21 mouse cellular contexts compared by ENCODE assay signal in the genomic region with DNA sequence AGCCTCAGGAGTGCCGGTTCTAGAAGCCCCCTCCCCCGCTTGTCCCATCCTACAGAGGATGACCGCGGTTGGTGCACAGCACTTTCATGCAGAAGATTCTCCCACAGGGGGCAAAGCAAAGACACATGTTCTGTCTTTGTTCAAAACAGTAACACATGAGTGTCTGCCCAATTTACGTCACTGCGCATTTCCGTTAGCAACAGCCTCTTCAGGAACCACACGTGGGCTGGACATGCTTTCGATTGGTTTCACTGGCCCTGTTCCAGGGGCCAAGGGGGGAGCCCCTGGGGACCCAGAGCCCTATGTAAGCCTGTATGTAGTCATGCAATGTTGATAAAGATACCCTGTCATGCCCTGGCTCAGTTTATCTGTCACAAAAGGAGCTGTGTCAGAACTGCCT.
DNase-seq lines count a peak whose midpoint lies in the region; ATAC-seq and TF ChIP-seq lines count a peak whose summit lies in the region.
"Had no signal": no experiment of that assay in that cellular context is flagged by ENCODE, and none has a peak within 500 bp of the region (broad histone marks: within the 10 kb centered on the region; RNA-seq: fewer than 3 reads in every experiment).

No protein-coding gene starts in this region.

- H3K27ac ChIP-seq in midbrain, embryonic 10.5 days (replicated peaks): no peak overlapping the region
- no peak overlapping the region for H3K27ac ChIP-seq in midbrain, postnatal 0 days (ENCODE audit: low read depth, low read length)
- peak overlapping the region; percentile 48; the same call in 1 of the 2 replicates for H3K27ac ChIP-seq in embryonic facial prominence, embryonic 12.5 days
- H3K27ac ChIP-seq in limb, embryonic 11.5 days (replicated peaks; ENCODE audit: low read depth, low read length): 0 out of 2 replicates have a peak overlapping the region, but pooled peaks have one; percentile 51
- H3K27ac ChIP-seq: forebrain, embryonic 10.5 days; kidney, postnatal 0 days; layer of hippocampus, adult 2 months; liver, embryonic 13.5 days; macrophage; midbrain, embryonic 12.5 days had no signal

- no peak for TF ChIP-seq CTCF in midbrain, postnatal 0 days (IDR thresholded peaks at IDR 0.05)

- no peak overlapping the region for H3K4me2 ChIP-seq in midbrain, postnatal 0 days (ENCODE audit: low read depth, low read length, poor library complexity, severe bottlenecking)
- H3K4me2 ChIP-seq in embryonic facial prominence, embryonic 12.5 days (replicated peaks): no peak overlapping the region
- no peak overlapping the region for H3K4me2 ChIP-seq in limb, embryonic 11.5 days (ENCODE audit: low read depth, severe bottlenecking)
- H3K4me2 ChIP-seq: liver, embryonic 13.5 days; lung, embryonic 14.5 days; midbrain, embryonic 12.5 days had no signal

- no peaks in the 10 kb centered on the region for H3K27me3 ChIP-seq in midbrain, embryonic 10.5 days (ENCODE audit: low read depth, poor library complexity, severe bottlenecking)
- H3K27me3 ChIP-seq in midbrain, postnatal 0 days (ENCODE audit: insufficient read depth, low read length): no peaks in the 10 kb centered on the region
- no peaks in the 10 kb centered on the region for H3K27me3 ChIP-seq in embryonic facial prominence, embryonic 12.5 days
- H3K27me3 ChIP-seq in limb, embryonic 11.5 days (ENCODE audit: control insufficient read depth, insufficient read depth, low read length): no peaks in the 10 kb centered on the region
- H3K27me3 ChIP-seq: liver, embryonic 13.5 days; midbrain, embryonic 12.5 days; Patski had no signal

- DNase-seq in midbrain, embryonic 10.5 days (ENCODE audit: low spot score): peak; percentile 14
- DNase-seq in midbrain, postnatal 0 days (ENCODE audit: low spot score): no peak
- peak; percentile 46 for DNase-seq in limb, embryonic 11.5 days (ENCODE audit: low spot score)
- peak; percentile 16 for DNase-seq in retina, postnatal 1 day
- no peak for DNase-seq in spleen, postnatal 14 days (ENCODE audit: low spot score in 2 of 2)
- DNase-seq in thymus, postnatal 25 days: no peak
- no peak for DNase-seq in adipocyte (ENCODE audit: low spot score)
- DNase-seq: adrenal gland, postnatal 10 days; cerebellum, adult 9-11 months; gastrocnemius, postnatal 14 days; kidney, adult 18-20 months; liver, embryonic 13.5 days; lung, embryonic 14.5 days had no signal

- no peaks in the 10 kb centered on the region for H3K36me3 ChIP-seq in midbrain, embryonic 10.5 days
- H3K36me3 ChIP-seq in midbrain, postnatal 0 days (ENCODE audit: insufficient read depth, low read length): no peaks in the 10 kb centered on the region
- H3K36me3 ChIP-seq in embryonic facial prominence, embryonic 12.5 days: no peaks in the 10 kb centered on the region
- H3K36me3 ChIP-seq in limb, embryonic 11.5 days (ENCODE audit: control insufficient read depth, insufficient read depth, low read length): no peaks in the 10 kb centered on the region
- H3K36me3 ChIP-seq: forebrain, embryonic 10.5 days; liver, embryonic 13.5 days; midbrain, embryonic 12.5 days had no signal

- no peak for ATAC-seq in midbrain, postnatal 0 days (ENCODE audit: low FRiP score)
- no peak for ATAC-seq in embryonic facial prominence, embryonic 12.5 days (ENCODE audit: insufficient number of reproducible peaks, insufficient read depth, low FRiP score, low TSS enrichment)
- no peak for ATAC-seq in limb, embryonic 11.5 days (ENCODE audit: insufficient number of reproducible peaks, low FRiP score, low TSS enrichment, low read depth)
- ATAC-seq: Patski had no signal

- H3K4me3 ChIP-seq in midbrain, embryonic 10.5 days: no peak overlapping the region
- H3K4me3 ChIP-seq in midbrain, postnatal 0 days (ENCODE audit: low read depth, low read length): no peak overlapping the region
- no peak overlapping the region for H3K4me3 ChIP-seq in embryonic facial prominence, embryonic 12.5 days
- no peak overlapping the region for H3K4me3 ChIP-seq in limb, embryonic 11.5 days (ENCODE audit: low read depth, low read length)
- H3K4me3 ChIP-seq: forebrain, embryonic 10.5 days; layer of hippocampus, adult 2 months; liver, embryonic 13.5 days; midbrain, embryonic 12.5 days; myocyte had no signal

- H3K4me1 ChIP-seq in midbrain, embryonic 10.5 days: peaks cover 4% of the 10 kb centered on the region
- H3K4me1 ChIP-seq in midbrain, postnatal 0 days (ENCODE audit: insufficient read depth, low read length): no peaks in the 10 kb centered on the region
- H3K4me1 ChIP-seq in embryonic facial prominence, embryonic 12.5 days: peaks cover 18% of the 10 kb centered on the region
- H3K4me1 ChIP-seq in limb, embryonic 11.5 days (ENCODE audit: control insufficient read depth, insufficient read depth, low read length): peaks cover 12% of the 10 kb centered on the region
- H3K4me1 ChIP-seq: liver, embryonic 13.5 days; midbrain, embryonic 12.5 days had no signal

- H3K9ac ChIP-seq in midbrain, postnatal 0 days (replicated peaks; ENCODE audit: low read length, poor library complexity, severe bottlenecking): no peak overlapping the region
- H3K9ac ChIP-seq in embryonic facial prominence, embryonic 12.5 days: no peak overlapping the region
- no peak overlapping the region for H3K9ac ChIP-seq in limb, embryonic 11.5 days (ENCODE audit: low read length)
- H3K9ac ChIP-seq: liver, embryonic 13.5 days; lung, embryonic 14.5 days; midbrain, embryonic 12.5 days had no signal

- H3K9me3 ChIP-seq in midbrain, embryonic 10.5 days (replicated peaks): no peaks in the 10 kb centered on the region; the same call in 1 of the 2 replicates
- no peaks in the 10 kb centered on the region for H3K9me3 ChIP-seq in midbrain, postnatal 0 days (ENCODE audit: low read length)
- no peaks in the 10 kb centered on the region for H3K9me3 ChIP-seq in embryonic facial prominence, embryonic 12.5 days
- no peaks in the 10 kb centered on the region for H3K9me3 ChIP-seq in limb, embryonic 11.5 days (ENCODE audit: control insufficient read depth, low read length)
- H3K9me3 ChIP-seq: liver, embryonic 13.5 days; midbrain, embryonic 12.5 days had no signal

- 75% methylated on average over 9 of the region's 9 CpGs for WGBS in midbrain, embryonic 10.5 days
- 59% methylated on average over 9 of the region's 9 CpGs for WGBS in midbrain, postnatal 0 days
- WGBS in embryonic facial prominence, embryonic 12.5 days: 38% methylated on average over 9 of the region's 9 CpGs
- WGBS in limb, embryonic 11.5 days: 38% methylated on average over 9 of the region's 9 CpGs

Comparison
In these comparisons a context has a peak if more than half of its experiments do, and no peak if none do; other contexts are left out.
1. DNase-seq: peak in midbrain, embryonic 10.5 days (single experiment), limb, embryonic 11.5 days (single experiment) and retina, postnatal 1 day (single experiment); none in midbrain, postnatal 0 days (single experiment), spleen, postnatal 14 days (0 of 2), thymus, postnatal 25 days (single experiment) and adipocyte (single experiment).
2. H3K27ac ChIP-seq: peak in embryonic facial prominence, embryonic 12.5 days (single experiment) and limb, embryonic 11.5 days (single experiment); none in midbrain, embryonic 10.5 days (single experiment) and midbrain, postnatal 0 days (single experiment).